Mouse (Mus musculus) CH12.LX (cell line): ENCODE data around the gene Eif4g3.

Source experiments
- CHD2 ChIP-seq: IDR thresholded peaks from 2 replicates; pipeline ENCODE4 v1.6.1; 2011; ENCODE audit warnings: low read length, improper control_type of control experiment
- CTCF ChIP-seq, 2 experiments: IDR thresholded peaks in 1 of 2; conservative IDR thresholded peaks in 1 of 2; 2 replicates each; pipeline ENCODE4 v1.5.1; 2011 to 2012; ENCODE audit warnings: low read depth in 2 of 2, low read length in 2 of 2, improper control_type of control experiment in 1 of 2, inconsistent platforms in 1 of 2, mild to moderate bottlenecking in 1 of 2, moderate library complexity in 1 of 2
- KAT2A ChIP-seq: IDR thresholded peaks from 2 replicates; pipeline ENCODE4 v1.6.1; 2012; ENCODE audit warnings: low read length, improper control_type of control experiment, inconsistent platforms; ENCODE audit not compliant: insufficient replicate concordance
- USF1 ChIP-seq: IDR thresholded peaks from 2 replicates; pipeline ENCODE4 v1.6.1; 2014; ENCODE audit warnings: low read depth, mild to moderate bottlenecking, inconsistent platforms, low read length, improper control_type of control experiment
- ZNF384 ChIP-seq: IDR thresholded peaks from 2 replicates; pipeline ENCODE4 v1.6.1; 2012; ENCODE audit warnings: low read depth, low read length, improper control_type of control experiment, inconsistent platforms

GRCm38 (mm10) chr4:138222396-138222795, 229.6 kb downstream of the Eif4g3 start:
- no peak for TF ChIP-seq CHD2
- TF ChIP-seq CTCF (conservative IDR thresholded peaks at IDR 0.05 in 1 of 2, IDR thresholded peaks at IDR 0.05 in 1 of 2; ENCODE audit: low read depth in 2 of 2, low read length in 2 of 2): no peak
- TF ChIP-seq ZNF384: no peak
- TF ChIP-seq USF1: no peak
- TF ChIP-seq KAT2A: no peak
